Mouse (Mus musculus) heart, embryonic 14.5 days (tissue): ENCODE results near the gene ccdc198. TPM values are rescaled to one million over a fixed set of nuclear protein-coding genes. Genes with fewer than 3 reads are reported as not detected.
A peak's percentile ranks its signal among the peaks of the same experiment; 100 is the strongest.

Experiments used
- ATAC-seq: fragments of 200-750 bp; cut with Nextera tagmentation; 2 replicates; pipeline ENCODE4 v1.8.0; 2017; ENCODE audit warnings: low read depth, moderate TSS enrichment; ENCODE audit not compliant: insufficient number of reproducible peaks, insufficient read depth, low FRiP score
- H3K27ac ChIP-seq, 2 experiments: fragments of 200-500 bp in 1 of 2; fragments of 300-500 bp in 1 of 2; sonication (generic) in 1 of 2; replicated peaks in 1 of 2; 2 replicates each; pipeline ENCODE4 v1.5.1; 2012 to 2014; ENCODE audit warnings: low read depth in 2 of 2, low read length in 2 of 2, control low read depth in 1 of 2, mild to moderate bottlenecking in 1 of 2, mixed read lengths in 1 of 2; ENCODE audit not compliant: control insufficient read depth in 1 of 2, insufficient read depth in 1 of 2
- H3K27me3 ChIP-seq: fragments of 300-500 bp; sonication (generic); 2 replicates; pipeline ENCODE4 v1.6.1; 2014; ENCODE audit warnings: mild to moderate bottlenecking, low read length, control low read depth; ENCODE audit not compliant: control insufficient read depth, insufficient read depth
- H3K36me3 ChIP-seq: fragments of 300-500 bp; sonication (generic); 2 replicates; pipeline ENCODE4 v1.6.1; 2014; ENCODE audit warnings: mild to moderate bottlenecking, control low read depth, low read length, mixed read lengths; ENCODE audit not compliant: control insufficient read depth, insufficient read depth
- H3K4me1 ChIP-seq, 2 experiments: fragments of 200-500 bp in 1 of 2; fragments of 300-500 bp in 1 of 2; sonication (generic) in 1 of 2; 2 replicates each; pipeline ENCODE4 v1.6.1; 2012 to 2014; ENCODE audit warnings: low read length in 2 of 2, control low read depth in 1 of 2, mixed read lengths in 1 of 2; ENCODE audit not compliant: control insufficient read depth in 2 of 2, insufficient read depth in 2 of 2
- H3K4me2 ChIP-seq: fragments of 300-500 bp; sonication (generic); 2 replicates; pipeline ENCODE4 v1.6.1; 2014; ENCODE audit warnings: mild to moderate bottlenecking, low read length
- H3K4me3 ChIP-seq, 2 experiments: fragments of 200-500 bp in 1 of 2; fragments of 300-500 bp in 1 of 2; sonication (generic) in 1 of 2; 2 replicates each; pipeline ENCODE4 v1.5.1; 2012 to 2014; ENCODE audit warnings: low read length in 2 of 2, mild to moderate bottlenecking in 2 of 2, control low read depth in 1 of 2, low read depth in 1 of 2, moderate library complexity in 1 of 2; ENCODE audit not compliant: control insufficient read depth in 1 of 2, insufficient read depth in 1 of 2
- H3K9ac ChIP-seq: fragments of 300-500 bp; sonication (generic); 2 replicates; pipeline ENCODE4 v1.6.1; 2014; ENCODE audit warnings: mild to moderate bottlenecking, low read length
- H3K9me3 ChIP-seq: fragments of 300-500 bp; sonication (generic); 2 replicates; pipeline ENCODE4 v1.6.1; 2016; ENCODE audit warnings: low read length, control low read depth; ENCODE audit not compliant: control insufficient read depth
- WGBS: fragments of 180-500 bp; shearing (Covaris S2); extraction: QIAGEN DNeasy Blood & Tissue Kit; methylation state at CpG from one replicate; pipeline ENCODE4 v1.1.7; 2014; 5-methylcytosine and 5-hydroxymethylcytosine counted together
- polyA plus RNA-seq: library from polyadenylated mRNA; unstranded; fragments of >200 nt; fragmentation: Nextera tagmentation; extraction: Ambion mirVana; gene quantifications from 2 replicates; pipeline ENCODE4 v1.2.1, GENCODE M21; 2014

The ccdc198 gene
- polyA plus RNA-seq, 1 experiment from 2014 or later = 0.15 TPM

DNA sequence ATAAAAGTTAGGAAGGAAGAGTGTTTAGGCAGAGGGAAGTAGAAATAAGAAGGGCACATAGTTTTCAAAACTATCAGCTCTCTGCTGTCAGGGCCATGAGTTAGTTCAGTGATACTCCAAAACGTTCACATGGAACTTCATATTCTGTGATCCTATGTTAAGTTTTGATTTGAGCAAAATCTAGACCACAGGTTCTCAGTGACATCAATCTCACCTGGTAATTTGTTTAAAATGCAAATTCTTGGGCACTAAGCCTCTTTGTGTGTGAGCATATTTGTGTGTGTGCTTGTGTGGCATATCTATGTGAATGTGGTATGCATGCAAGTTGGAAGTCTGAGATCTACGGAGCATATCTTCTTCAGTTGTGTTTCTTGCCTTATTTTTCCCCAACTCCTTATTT lies 59.0 kb downstream of the ccdc198 start:
- no peak for ATAC-seq
- H3K4me3 ChIP-seq = no peak overlapping the region
- peaks cover 85% of the 10 kb centered on the region for H3K36me3 ChIP-seq
- H3K9me3 ChIP-seq = no peaks in the 10 kb centered on the region
- no peaks in the 10 kb centered on the region for H3K27me3 ChIP-seq
- WGBS = 93% methylated on average over 2 of the region's 2 CpGs
- H3K4me1 ChIP-seq = no peaks in the 10 kb centered on the region
- H3K9ac ChIP-seq = no peak overlapping the region
- no peak overlapping the region for H3K4me2 ChIP-seq
- H3K27ac ChIP-seq = no peak overlapping the region

DNA sequence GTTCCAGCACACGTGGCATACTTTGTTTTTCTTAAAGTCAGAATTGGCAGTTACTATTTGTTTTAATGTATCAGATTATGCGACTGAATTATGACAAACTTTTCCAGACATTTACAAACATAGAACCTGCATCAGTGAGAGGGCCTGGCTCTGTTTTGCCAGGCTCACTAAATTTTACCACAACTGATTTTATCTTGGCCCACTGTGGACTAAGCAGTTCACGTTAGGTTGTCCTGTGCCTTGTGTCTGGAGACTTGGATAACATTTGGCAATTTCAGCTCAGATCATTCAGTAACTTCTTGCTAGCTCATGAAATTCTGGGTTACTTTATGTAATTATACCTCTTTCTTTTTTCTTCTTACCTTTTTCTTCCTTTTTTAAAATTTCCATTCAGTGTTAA lies 65.5 kb downstream of the ccdc198 start:
- no peak for ATAC-seq
- 82% methylated on average over 3 of the region's 3 CpGs for WGBS
- Histone ChIP-seq H3K4me3 (no peak overlapping the region), H3K36me3 (peaks cover 54% of the 10 kb centered on the region), H3K4me1 (peaks cover 0 to 8% of the 10 kb centered on the region in 2 experiments; a peak in 2 of 4 replicates), H3K4me2 (no peak overlapping the region), H3K9ac (no peak overlapping the region), H3K9me3 (no peaks in the 10 kb centered on the region), H3K27ac (no peak overlapping the region), H3K27me3 (no peaks in the 10 kb centered on the region)

DNA sequence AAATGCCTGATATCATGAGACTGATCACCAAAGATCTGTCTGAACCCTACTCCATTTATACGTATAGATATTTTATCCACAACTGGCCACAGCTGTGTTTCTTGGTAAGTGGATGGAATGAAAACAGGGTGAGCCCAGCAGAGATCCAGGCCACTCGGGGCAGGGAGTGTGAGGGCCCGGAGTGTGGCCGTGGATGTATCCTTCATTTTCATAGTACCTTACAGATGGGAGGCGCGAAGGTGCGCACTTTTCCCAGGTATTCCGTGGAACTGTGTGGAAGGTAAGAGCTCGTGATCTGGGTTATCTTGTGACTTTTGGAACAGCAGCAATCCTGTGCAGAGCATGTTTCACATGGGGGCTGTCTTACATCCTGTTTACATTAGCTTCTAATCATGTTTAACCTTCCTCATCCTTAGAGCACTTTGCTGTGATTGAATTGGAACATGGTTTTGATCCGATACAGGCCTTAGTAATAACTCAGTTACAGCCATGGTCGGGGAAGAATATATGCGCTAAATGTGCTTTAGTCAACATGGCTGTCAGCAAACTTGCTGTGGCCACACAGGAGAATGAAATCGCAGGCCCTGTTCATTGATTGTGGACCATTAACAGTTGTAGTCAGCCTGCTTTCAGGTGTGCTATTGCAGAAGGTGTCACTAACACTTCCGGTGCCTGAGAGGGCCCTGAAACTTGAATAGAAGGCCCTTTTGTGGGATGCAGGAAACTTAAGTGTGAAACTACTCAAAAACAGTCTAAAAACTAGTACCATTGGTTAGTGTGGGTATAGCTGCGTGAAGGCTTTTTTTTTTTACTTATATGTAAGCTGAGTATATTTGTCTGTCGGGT lies 71.8 kb downstream of the ccdc198 start:
- WGBS = 46% methylated on average over 16 of the region's 16 CpGs
- Histone ChIP-seq H3K9me3 (no peaks in the 10 kb centered on the region), H3K36me3 (peaks cover 22% of the 10 kb centered on the region), H3K27ac (peak overlapping the region in 1 of 2 experiments; percentile 87; a peak in 2 of 4 replicates), H3K27me3 (no peaks in the 10 kb centered on the region), H3K9ac (peak overlapping the region; percentile 95), H3K4me1 (peaks cover 5 to 27% of the 10 kb centered on the region in 2 experiments), H3K4me3 (peak overlapping the region; percentile 72 to 96), H3K4me2 (peak overlapping the region; percentile 92)
- no peak for ATAC-seq

DNA sequence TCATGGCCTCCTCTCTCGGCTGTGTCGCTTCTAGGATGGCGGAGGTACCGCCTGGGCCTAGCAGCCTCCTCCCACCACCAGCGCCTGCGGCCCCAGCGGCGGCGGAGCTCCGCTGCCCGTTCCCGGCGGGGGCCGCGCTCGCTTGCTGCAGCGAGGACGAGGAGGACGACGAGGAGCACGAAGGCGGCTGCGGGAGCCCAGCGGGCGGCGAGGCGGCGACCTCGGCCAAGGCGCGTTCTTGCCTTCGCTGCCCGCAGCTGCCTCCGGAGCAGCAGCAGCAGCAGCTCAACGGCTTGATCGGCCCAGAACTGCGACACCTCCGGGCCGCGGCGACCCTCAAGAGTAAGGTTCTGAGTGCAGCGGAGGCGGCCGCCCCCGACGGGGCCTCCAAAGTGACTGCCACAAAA lies 72.7 kb downstream of the ccdc198 start:
- peak overlapping the region; percentile 72 to 96 for H3K4me3 ChIP-seq
- peak overlapping the region; percentile 92 for H3K4me2 ChIP-seq
- peak overlapping the region; percentile 66 to 87 for H3K27ac ChIP-seq
- peak; percentile 77 for ATAC-seq
- H3K9ac ChIP-seq = peak overlapping the region; percentile 95
- H3K27me3 ChIP-seq = no peaks in the 10 kb centered on the region
- H3K9me3 ChIP-seq = no peaks in the 10 kb centered on the region
- H3K4me1 ChIP-seq = peaks cover 5 to 27% of the 10 kb centered on the region in 2 experiments
- H3K36me3 ChIP-seq = peaks cover 14% of the 10 kb centered on the region
- under 1% methylated on average over 43 of the region's 46 CpGs for WGBS

DNA sequence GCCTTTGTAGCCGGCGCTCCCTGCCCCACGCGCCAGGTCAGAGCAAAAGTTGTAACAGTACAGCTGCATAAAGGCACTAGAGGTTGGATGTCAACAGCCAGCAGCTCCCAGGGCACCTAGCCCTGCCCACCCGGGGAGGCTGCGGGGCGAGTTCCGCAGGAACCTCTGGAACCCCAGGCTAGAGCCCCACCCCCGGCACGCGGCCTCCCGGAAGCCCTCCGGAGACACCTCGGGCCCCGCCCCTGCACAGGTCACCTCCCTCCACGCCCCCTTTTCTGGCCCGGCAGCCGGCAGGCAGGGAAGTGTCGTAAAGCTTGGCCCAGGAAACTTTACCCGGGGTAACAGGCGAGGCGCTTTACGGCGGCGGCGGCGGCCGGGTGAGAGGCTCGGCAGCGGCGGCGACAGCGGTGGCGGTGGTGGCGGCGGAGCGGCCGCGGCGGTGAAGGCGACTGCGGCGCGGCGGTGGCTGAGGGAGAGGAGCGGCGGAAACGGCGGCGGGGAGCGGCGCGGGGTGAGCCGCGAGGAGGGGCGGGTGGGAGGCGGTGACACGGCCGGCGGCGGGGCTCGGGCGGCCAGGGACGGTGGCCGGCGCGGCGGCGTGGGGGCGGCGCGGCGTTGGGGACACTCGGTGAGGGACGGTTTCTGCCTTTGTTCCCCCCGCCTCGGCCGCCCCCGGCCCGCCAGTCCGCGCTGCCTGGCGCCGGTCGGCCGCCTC lies 73.2 kb downstream of the ccdc198 start, which contains the start of gene Naa30:
Gene Naa30, plus strand, starts transcription at position 360 of the 715 bp plus-strand sequence.
- H3K4me2 ChIP-seq = peak within 1 kb of the TSS; percentile 92
- H3K9ac ChIP-seq = peak within 1 kb of the TSS; percentile 95
- H3K36me3 ChIP-seq = peaks cover 14% of the 10 kb centered on the region
- WGBS = 0% methylated on average over 22 of the region's 86 CpGs
- ATAC-seq = peak; percentile 95
- H3K4me3 ChIP-seq = peak within 1 kb of the TSS; percentile 72 to 96
- H3K4me1 ChIP-seq = peaks cover 5 to 27% of the 10 kb centered on the region in 2 experiments
- H3K27ac ChIP-seq = peak within 1 kb of the TSS; percentile 79 to 87
- H3K27me3 ChIP-seq = no peaks in the 10 kb centered on the region
- H3K9me3 ChIP-seq = no peaks in the 10 kb centered on the region

DNA sequence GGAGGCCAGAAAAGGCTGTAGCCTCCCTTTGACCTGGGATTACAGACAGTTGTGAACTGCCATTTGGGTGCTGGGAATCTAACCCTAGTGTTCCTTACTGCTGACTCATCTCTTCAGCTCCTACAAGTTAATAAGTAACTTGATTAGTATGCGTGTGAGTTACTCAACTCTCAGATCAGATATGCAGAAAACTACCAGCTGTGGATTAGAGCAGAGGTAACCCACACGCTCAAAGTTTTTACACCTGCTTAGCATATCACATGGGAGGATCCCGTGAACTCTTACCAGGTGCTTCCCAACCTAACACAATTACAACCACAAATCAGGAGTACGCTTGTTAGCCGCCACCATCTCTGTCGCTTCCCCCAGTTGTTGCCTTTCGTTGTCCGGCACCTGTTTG lies 74.0 kb downstream of the ccdc198 start:
- peak overlapping the region; percentile 72 to 96 for H3K4me3 ChIP-seq
- peak overlapping the region; percentile 69 for H3K4me2 ChIP-seq
- H3K4me1 ChIP-seq = peaks cover 5 to 27% of the 10 kb centered on the region in 2 experiments
- H3K27me3 ChIP-seq = no peaks in the 10 kb centered on the region
- ATAC-seq = no peak
- 24% methylated on average over 8 of the region's 8 CpGs for WGBS
- peak overlapping the region; percentile 95 for H3K9ac ChIP-seq
- H3K27ac ChIP-seq = peak overlapping the region; percentile 79 to 87
- peaks cover 14% of the 10 kb centered on the region for H3K36me3 ChIP-seq
- no peaks in the 10 kb centered on the region for H3K9me3 ChIP-seq
